Mouse (Mus musculus) kidney, embryonic 16.5 days (tissue): ENCODE data around the gene Palmd. TPM values are rescaled to one million over a fixed set of nuclear protein-coding genes. Genes with fewer than 3 reads are reported as not detected.

Experiments used
- ATAC-seq: fragments of 200-750 bp; cut with Nextera tagmentation; 2 replicates; pipeline ENCODE4 v1.8.0; 2017; ENCODE audit warnings: moderate TSS enrichment; ENCODE audit not compliant: low FRiP score, low TSS enrichment
- H3K27ac ChIP-seq: fragments of 300-500 bp; sonication (generic); 2 replicates; pipeline ENCODE4 v1.5.1; 2014; ENCODE audit warnings: low read length
- H3K27me3 ChIP-seq: fragments of 300-500 bp; sonication (generic); 2 replicates; pipeline ENCODE4 v1.6.1; 2014; ENCODE audit warnings: low read length, control low read depth, mixed read lengths; ENCODE audit not compliant: insufficient read depth
- H3K36me3 ChIP-seq: fragments of 300-500 bp; sonication (generic); 2 replicates; pipeline ENCODE4 v1.6.1; 2014; ENCODE audit warnings: low read length, control low read depth, mixed read lengths; ENCODE audit not compliant: insufficient read depth
- H3K4me1 ChIP-seq: fragments of 300-500 bp; sonication (generic); 2 replicates; pipeline ENCODE4 v1.6.1; 2014; ENCODE audit warnings: low read length, control low read depth, mixed read lengths; ENCODE audit not compliant: insufficient read depth
- H3K4me2 ChIP-seq: fragments of 300-500 bp; sonication (generic); replicated peaks from 2 replicates; pipeline ENCODE4 v1.6.1; 2014; ENCODE audit warnings: low read depth, low read length
- H3K4me3 ChIP-seq: fragments of 300-500 bp; sonication (generic); 2 replicates; pipeline ENCODE4 v1.5.1; 2014; ENCODE audit warnings: mild to moderate bottlenecking, low read length
- H3K9ac ChIP-seq: fragments of 300-500 bp; sonication (generic); replicated peaks from 2 replicates; pipeline ENCODE4 v1.6.1; 2014; ENCODE audit warnings: low read length
- H3K9me3 ChIP-seq: fragments of 300-500 bp; sonication (generic); 2 replicates; pipeline ENCODE4 v1.6.1; 2016; ENCODE audit warnings: low read length, control low read depth
- WGBS: fragments of 180-500 bp; shearing (Covaris S2); extraction: QIAGEN DNeasy Blood & Tissue Kit; methylation state at CpG from one replicate; pipeline ENCODE4 v1.1.7; 2014; 5-methylcytosine and 5-hydroxymethylcytosine counted together
- polyA plus RNA-seq: library from polyadenylated mRNA; unstranded; fragments of >200 nt; fragmentation: Nextera tagmentation; extraction: Ambion mirVana; gene quantifications from 2 replicates; pipeline ENCODE4 v1.2.1, GENCODE M21; 2015

Palmd gene
- polyA plus RNA-seq, 1 experiment from 2014 or later: 2.5 TPM

- Histone ChIP-seq H3K4me2 (no peak overlapping the region), H3K4me1 (no peaks in the 10 kb centered on the region), H3K36me3 (no peaks in the 10 kb centered on the region), H3K9me3 (no peaks in the 10 kb centered on the region), H3K27ac (no peak overlapping the region), H3K9ac (no peak overlapping the region), H3K4me3 (no peak overlapping the region), H3K27me3 (no peaks in the 10 kb centered on the region)
- no peak for ATAC-seq
- 77% methylated on average over 1 of the region's 1 CpGs for WGBS
These were observed 17.0 kb upstream of the Palmd start for GRCm38 (mm10) chr3:116985741-116986140.

- no peaks in the 10 kb centered on the region for H3K27me3 ChIP-seq
- H3K4me3 ChIP-seq: no peak overlapping the region
- no peak overlapping the region for H3K9ac ChIP-seq
- WGBS: 48% methylated on average over 1 of the region's 1 CpGs
- H3K4me1 ChIP-seq: no peaks in the 10 kb centered on the region
- no peak for ATAC-seq
- no peak overlapping the region for H3K27ac ChIP-seq
- no peaks in the 10 kb centered on the region for H3K9me3 ChIP-seq
- no peaks in the 10 kb centered on the region for H3K36me3 ChIP-seq
- H3K4me2 ChIP-seq: no peak overlapping the region
These were observed 16.3 kb upstream of the Palmd start for GRCm38 (mm10) chr3:116985042-116985455.

GRCm38 (mm10) chr3:116981811-116982575 lies 13.2 kb upstream of the Palmd start:
- Histone ChIP-seq H3K27me3 (no peaks in the 10 kb centered on the region), H3K4me3 (no peak overlapping the region), H3K4me2 (no peak overlapping the region), H3K9ac (no peak overlapping the region), H3K27ac (no peak overlapping the region), H3K9me3 (peaks cover 6% of the 10 kb centered on the region; the same call in 1 of the 2 replicates), H3K4me1 (no peaks in the 10 kb centered on the region), H3K36me3 (no peaks in the 10 kb centered on the region)
- 71% methylated on average over 9 of the region's 9 CpGs for whole genome bisulfite sequencing
- ATAC-seq: no peak

- H3K36me3 ChIP-seq: no peaks in the 10 kb centered on the region
- ATAC-seq: no peak
- 57% methylated on average over 5 of the region's 5 CpGs for WGBS
These were observed 999 bp upstream of the Palmd start for GRCm38 (mm10) chr3:116969786-116970185.

GRCm38 (mm10) chr3:116969003-116969402 lies 216 bp upstream of the Palmd start:
- peaks cover 9% of the 10 kb centered on the region; the same call in 1 of the 2 replicates for H3K4me1 ChIP-seq
- H3K9ac ChIP-seq: no peak overlapping the region; the same call in 1 of the 2 replicates
- peak overlapping the region; percentile 62 for H3K4me2 ChIP-seq
- no peaks in the 10 kb centered on the region for H3K36me3 ChIP-seq
- ATAC-seq: no peak
- H3K4me3 ChIP-seq: peak overlapping the region; percentile 42
- no peaks in the 10 kb centered on the region for H3K27me3 ChIP-seq
- H3K27ac ChIP-seq: no peak overlapping the region
- WGBS: 27% methylated on average over 5 of the region's 5 CpGs
- no peaks in the 10 kb centered on the region for H3K9me3 ChIP-seq

More at GRCm38 (mm10) chr3:116969786-116970185, 999 bp upstream of the Palmd start:
- H3K9me3 ChIP-seq: no peaks in the 10 kb centered on the region
- no peak overlapping the region for H3K27ac ChIP-seq
- no peak overlapping the region for H3K9ac ChIP-seq
- peaks cover 9% of the 10 kb centered on the region; the same call in 1 of the 2 replicates for H3K4me1 ChIP-seq
- no peak overlapping the region for H3K4me3 ChIP-seq
- H3K4me2 ChIP-seq: no peak overlapping the region
- H3K27me3 ChIP-seq: no peaks in the 10 kb centered on the region

GRCm38 (mm10) chr3:116967967-116968366 lies 820 bp downstream of the Palmd start, which contains the start of gene 4930455H04Rik:
4930455H04Rik (plus strand) TSS chr3:116968267.
- H3K27ac ChIP-seq: no peak within 1 kb of the TSS
- no peak for ATAC-seq
- no peaks in the 10 kb centered on the region for H3K27me3 ChIP-seq
- 63% methylated on average over 4 of the region's 4 CpGs for WGBS
- peak within 1 kb of the TSS; percentile 42 for H3K4me3 ChIP-seq
- H3K4me2 ChIP-seq: peak within 1 kb of the TSS; percentile 62
- peak within 1 kb of the TSS; percentile 40 for H3K9ac ChIP-seq
- H3K4me1 ChIP-seq: peaks cover 9% of the 10 kb centered on the region; the same call in 1 of the 2 replicates
- no peaks in the 10 kb centered on the region for H3K36me3 ChIP-seq
- no peaks in the 10 kb centered on the region for H3K9me3 ChIP-seq

- no peaks in the 10 kb centered on the region for H3K27me3 ChIP-seq
- no peak for ATAC-seq
- H3K36me3 ChIP-seq: no peaks in the 10 kb centered on the region
- no peak overlapping the region for H3K27ac ChIP-seq
- WGBS: 78% methylated on average over 6 of the region's 6 CpGs
- no peaks in the 10 kb centered on the region for H3K9me3 ChIP-seq
- H3K4me2 ChIP-seq: no peak overlapping the region
- peaks cover 9% of the 10 kb centered on the region; the same call in 1 of the 2 replicates for H3K4me1 ChIP-seq
- no peak overlapping the region for H3K9ac ChIP-seq
- no peak overlapping the region for H3K4me3 ChIP-seq
These were observed 1.4 kb downstream of the Palmd start for GRCm38 (mm10) chr3:116967436-116967835.

GRCm38 (mm10) chr3:116966800-116967199 lies 2.0 kb downstream of the Palmd start:
- H3K36me3 ChIP-seq: no peaks in the 10 kb centered on the region
- peak overlapping the region; percentile 5; the same call in 1 of the 2 replicates for H3K4me2 ChIP-seq
- ATAC-seq: peak; percentile 66; the same call in 1 of the 2 replicates
- no peak overlapping the region for H3K9ac ChIP-seq
- 0 out of 2 replicates have a peak overlapping the region, but pooled peaks have one; percentile 8 for H3K27ac ChIP-seq
- WGBS: 34% methylated on average over 6 of the region's 6 CpGs
- no peaks in the 10 kb centered on the region for H3K9me3 ChIP-seq
- no peak overlapping the region for H3K4me3 ChIP-seq
- H3K27me3 ChIP-seq: no peaks in the 10 kb centered on the region
- peaks cover 9% of the 10 kb centered on the region; the same call in 1 of the 2 replicates for H3K4me1 ChIP-seq

- Histone ChIP-seq H3K27me3 (no peaks in the 10 kb centered on the region), H3K4me3 (no peak overlapping the region), H3K9me3 (no peaks in the 10 kb centered on the region), H3K4me2 (no peak overlapping the region), H3K36me3 (no peaks in the 10 kb centered on the region), H3K4me1 (peaks cover 9% of the 10 kb centered on the region; the same call in 1 of the 2 replicates), H3K9ac (no peak overlapping the region), H3K27ac (no peak overlapping the region)
- WGBS: 21% methylated on average over 4 of the region's 4 CpGs
- ATAC-seq: peak; percentile 91; the same call in 1 of the 2 replicates
These were observed 2.6 kb downstream of the Palmd start for GRCm38 (mm10) chr3:116966225-116966624.

GRCm38 (mm10) chr3:116964426-116964825 lies 4.4 kb downstream of the Palmd start:
- Histone ChIP-seq H3K27ac (no peak overlapping the region), H3K4me2 (no peak overlapping the region), H3K9ac (no peak overlapping the region), H3K9me3 (no peaks in the 10 kb centered on the region), H3K36me3 (no peaks in the 10 kb centered on the region), H3K27me3 (no peaks in the 10 kb centered on the region), H3K4me1 (peaks cover 9% of the 10 kb centered on the region; the same call in 1 of the 2 replicates), H3K4me3 (no peak overlapping the region)
- no peak for ATAC-seq
- 88% methylated on average over 9 of the region's 9 CpGs for WGBS
